Mouse (Mus musculus): ENCODE measurements around the gene Kif14.
"Not testable (repeated sequence)": the region's sequence is repeated elsewhere in the genome, so short reads cannot be mapped to it uniquely, and the experiment has no call there.

Gene Kif14

DNA sequence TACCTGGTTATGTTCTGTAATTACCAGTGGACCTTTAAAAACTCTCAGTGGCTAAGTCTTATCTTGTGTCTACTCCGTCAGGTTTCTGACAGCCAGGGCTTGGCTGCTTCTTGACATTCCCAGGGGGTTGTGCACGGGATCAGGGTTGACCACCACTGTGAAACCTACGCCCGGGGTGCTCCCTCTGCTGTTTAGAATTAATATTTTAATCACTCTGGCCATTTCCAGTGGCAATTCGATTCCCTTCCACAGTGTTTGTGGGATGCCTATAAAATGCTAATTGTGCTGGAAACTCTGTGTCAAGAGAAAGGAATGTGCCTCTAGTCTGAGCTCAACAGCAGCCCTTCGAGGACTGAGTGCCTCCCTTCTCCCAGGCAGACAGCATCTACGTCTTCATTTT, 89.7 kb downstream of the Kif14 start:
- no peak for DNase-seq (ENCODE audit: extremely low read depth, low read depth)

DNA sequence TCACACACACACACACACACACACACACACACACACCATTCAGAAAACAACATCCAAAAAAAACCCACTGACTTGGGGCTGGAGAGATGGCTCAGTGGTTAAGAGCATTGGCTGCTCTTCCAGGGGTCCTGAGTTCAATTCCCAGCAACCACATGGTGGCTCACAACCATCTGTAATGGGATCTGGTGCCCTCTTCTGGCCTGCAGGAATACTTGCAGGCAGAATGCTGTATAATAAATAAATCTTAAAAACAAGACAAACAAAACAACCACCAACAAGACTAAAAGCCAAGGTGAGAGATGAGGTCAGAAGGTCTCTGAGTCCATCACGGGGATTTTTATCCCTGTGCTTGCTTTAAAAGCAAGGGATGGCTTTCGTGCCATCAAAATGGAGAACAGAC, 90.5 kb downstream of the Kif14 start:
- not testable (repeated sequence) for DNase-seq (ENCODE audit: extremely low read depth, low read depth)

DNA sequence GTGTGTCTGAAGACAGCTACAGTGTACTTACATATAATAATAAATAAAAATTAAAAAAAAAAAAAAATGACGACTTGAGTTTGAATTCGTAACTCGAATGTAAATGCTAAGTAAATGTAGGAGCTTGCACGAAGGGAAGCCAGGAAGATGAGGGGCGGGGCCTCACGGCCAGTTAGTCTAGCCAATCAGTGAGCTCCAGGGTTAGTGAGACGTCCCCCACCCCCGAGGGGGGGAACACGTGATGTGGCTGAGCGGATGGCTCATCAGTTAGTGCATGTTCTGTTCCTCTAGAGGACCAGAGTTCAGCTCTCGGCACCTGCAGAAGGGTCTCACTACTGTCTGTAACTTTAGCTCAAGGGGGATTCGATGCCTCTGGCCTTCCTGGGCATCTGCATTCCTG, 91.3 kb downstream of the Kif14 start:
- DNase-seq (ENCODE audit: extremely low read depth, low read depth), result no peak

DNA sequence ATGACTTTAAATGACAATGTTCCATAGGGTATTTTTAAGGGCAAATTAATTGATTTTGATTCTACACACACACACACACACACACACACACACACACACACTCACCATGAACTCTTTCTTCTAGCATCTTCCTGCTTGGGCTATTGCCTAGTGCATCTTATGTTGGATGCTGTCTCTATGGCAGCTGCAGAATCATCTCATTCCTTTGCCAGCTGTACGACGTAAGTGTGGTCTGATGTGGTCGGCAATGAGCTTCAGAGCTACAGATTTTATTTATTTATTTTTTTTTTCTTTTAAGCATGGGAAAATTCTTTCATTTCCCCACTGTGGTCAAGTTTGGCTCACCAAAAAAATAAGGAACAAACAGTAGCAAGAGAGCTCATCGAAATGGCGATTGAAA, 92.6 kb downstream of the Kif14 start:
- no peak for DNase-seq (ENCODE audit: extremely low read depth, low read depth)

DNA sequence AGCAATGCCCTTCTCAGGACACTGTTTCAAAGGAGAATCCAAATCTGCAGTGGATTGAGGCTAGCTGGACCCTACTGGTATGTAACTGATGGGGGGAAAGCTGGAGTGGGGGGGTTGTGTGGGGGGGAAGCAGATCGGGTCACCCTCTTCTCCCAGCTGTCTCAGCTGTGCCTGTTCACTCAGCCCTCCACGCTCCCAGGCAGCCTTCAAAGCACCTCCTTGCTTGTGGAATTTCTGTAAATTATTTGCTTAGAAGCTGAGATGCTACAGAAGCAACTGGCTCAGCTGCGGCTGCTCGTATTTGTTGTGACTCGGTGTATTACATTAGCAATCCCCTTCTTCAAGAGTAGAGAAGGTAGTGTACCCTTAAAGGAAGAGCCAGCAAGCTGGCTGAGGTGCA, 93.1 kb downstream of the Kif14 start:
- no peak for DNase-seq (ENCODE audit: extremely low read depth, low read depth)

DNA sequence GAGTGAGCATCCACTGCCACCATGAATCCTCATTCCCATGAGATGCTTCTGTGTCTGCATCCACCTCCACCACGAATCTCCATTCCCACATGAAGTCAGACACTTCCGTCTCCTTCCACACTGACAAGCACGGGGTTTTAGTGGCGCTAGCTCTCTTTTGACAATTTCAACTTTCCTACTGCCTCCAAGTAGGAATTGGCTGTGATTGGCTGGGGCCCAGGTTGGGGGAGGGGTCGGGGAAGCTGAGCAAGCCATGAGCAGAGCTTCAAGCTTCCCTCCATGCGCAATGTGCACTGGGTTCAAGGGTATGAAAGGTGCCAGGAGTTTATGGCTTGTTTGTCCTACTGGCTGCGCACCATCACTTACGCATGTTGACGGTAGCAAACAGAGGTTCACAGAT, 93.6 kb downstream of the Kif14 start:
- no peak for DNase-seq (ENCODE audit: extremely low read depth, low read depth)

DNA sequence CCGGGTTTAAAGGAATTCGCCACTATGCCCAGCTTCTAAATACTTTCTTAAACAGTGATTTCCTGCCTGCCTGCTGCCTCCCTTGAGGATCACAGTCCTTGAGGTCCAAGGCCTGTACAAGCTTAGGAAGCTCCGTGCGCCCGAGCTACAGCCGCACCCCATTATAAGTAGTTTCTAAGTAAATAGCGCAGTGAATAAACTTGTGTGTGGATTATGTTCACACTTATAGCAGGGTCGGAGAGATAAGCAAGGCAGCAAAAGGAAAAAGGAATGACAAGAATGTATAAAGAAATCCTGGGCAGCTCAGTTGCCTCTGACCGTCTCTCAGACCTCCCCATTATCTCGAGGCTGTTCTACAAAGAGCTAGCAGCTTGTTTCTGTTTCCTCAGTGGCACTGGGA, 95.7 kb downstream of the Kif14 start:
- DNase-seq (ENCODE audit: extremely low read depth, low read depth), result no peak

DNA sequence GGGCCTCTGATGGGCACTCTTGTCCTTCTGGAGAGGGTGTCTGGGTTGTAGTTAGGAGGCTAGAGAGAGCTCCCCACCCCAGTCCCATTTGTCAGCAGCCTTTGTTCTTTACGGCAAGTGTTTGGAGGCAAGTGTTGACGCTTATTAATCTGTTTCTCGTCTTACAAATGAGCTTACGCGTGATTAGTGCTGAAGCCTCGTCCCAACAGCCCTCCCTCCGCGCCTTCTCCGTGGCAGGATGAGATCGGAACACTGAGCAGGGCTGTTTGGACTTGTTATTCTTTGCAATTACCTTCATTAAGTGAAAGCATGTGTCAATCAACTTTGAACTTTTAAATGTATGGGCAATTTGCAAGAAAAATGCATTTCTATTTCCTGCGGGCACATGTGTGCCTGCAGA, 97.0 kb downstream of the Kif14 start:
- no peak for DNase-seq (ENCODE audit: extremely low read depth, low read depth)

DNA sequence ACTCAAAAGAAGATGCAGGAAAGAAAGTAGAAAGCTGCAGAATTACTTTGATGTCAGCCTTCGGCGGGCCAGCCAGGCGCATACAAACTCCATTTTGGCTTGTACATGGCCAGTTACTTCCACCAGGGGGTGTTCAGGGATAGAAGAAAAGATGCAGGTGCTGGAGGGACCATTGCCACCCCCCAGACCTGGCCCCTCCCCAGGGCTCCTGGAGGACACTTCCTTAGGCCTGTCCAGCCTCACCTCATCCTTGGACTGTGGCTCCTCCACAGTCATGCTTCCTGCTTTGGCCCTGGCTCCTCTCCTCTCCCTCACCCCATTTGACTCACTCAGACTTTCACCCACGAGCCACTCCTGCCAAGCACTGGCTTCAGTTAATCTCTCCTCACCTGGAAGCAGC, 98.8 kb downstream of the Kif14 start:
- no peak for DNase-seq (ENCODE audit: extremely low read depth, low read depth)

DNA sequence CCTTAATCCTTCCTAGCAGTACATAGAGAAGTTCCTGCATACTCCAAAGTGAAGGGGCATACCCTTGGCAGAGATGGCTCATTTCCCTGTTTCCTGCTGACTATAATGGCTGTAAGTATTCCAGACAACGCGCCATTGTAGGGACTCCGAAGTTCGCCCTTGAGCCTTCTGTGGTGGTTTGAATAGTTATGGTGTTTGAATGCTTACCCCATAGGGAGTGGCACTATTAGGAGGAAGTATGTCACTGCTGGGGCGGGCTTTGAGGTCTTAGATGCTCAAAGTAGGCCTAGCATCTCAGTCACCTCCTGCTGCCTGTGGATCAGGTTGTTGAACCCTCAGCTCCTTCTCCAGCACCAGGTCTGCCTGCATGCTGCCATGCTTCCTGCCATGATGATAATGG, 100.2 kb downstream of the Kif14 start:
- no peak for DNase-seq (ENCODE audit: extremely low read depth, low read depth)

DNA sequence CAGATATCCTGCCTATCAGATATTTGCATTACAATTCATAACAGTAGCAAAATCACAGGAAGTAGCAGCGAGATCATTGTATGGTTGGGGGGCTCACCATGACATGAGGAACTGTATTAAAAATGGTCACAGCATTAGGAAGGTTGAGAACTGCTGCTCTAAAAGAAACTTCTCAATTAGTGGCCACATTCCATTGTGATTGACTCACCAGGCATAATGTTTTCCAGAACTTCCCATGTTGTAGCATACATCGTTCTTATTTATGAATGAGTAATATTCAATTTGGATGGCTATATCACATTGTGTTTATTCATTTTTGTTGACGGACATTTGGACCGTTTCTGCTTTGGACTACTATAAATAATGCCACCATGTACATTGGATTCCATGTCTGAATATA, 101.5 kb downstream of the Kif14 start:
- no peak for DNase-seq (ENCODE audit: extremely low read depth, low read depth)

DNA sequence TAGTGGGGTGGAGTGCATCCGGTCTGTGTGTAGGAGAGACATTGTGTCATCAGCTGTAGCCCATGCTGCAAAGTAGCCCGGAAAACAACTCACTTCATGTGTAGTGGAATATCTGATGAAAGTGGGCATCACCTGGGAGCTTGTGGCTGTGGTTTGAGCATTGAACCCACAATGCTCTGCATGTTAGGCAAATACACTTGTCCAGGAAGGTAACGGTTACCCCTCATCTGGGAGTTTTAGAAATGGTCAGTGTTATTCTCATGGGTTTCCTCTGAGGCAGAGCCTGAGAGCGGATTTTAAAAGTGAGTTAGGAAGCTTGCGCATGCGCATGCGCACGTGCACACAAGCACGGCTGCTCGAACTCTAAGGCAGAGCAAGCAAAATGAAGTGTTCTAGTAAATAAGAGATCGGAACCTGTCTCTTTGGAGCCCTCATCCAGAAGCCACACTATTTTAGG, 102.6 kb downstream of the Kif14 start:
- DNase-seq (ENCODE audit: extremely low read depth, low read depth), result no peak

DNA sequence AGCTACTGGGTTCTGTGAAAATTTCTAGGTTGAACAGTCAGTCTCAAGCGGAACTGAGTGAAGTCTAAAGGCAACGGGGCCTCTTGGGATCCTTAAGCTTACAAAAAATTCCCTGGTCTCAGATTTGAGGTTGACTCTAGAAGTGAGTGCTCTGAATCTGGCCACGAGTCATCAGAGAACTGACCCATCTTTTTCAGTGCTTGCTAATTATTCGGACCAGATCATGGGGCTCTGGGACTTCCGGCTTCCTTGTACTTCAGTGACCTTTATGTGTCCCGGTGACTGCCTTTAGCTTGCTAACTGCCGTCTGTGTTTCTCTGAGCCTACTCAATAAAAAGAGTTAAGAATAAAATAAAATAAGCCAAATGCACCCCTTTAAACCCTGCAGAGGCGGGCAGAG, 103.1 kb downstream of the Kif14 start:
- no peak for DNase-seq (ENCODE audit: extremely low read depth, low read depth)

DNA sequence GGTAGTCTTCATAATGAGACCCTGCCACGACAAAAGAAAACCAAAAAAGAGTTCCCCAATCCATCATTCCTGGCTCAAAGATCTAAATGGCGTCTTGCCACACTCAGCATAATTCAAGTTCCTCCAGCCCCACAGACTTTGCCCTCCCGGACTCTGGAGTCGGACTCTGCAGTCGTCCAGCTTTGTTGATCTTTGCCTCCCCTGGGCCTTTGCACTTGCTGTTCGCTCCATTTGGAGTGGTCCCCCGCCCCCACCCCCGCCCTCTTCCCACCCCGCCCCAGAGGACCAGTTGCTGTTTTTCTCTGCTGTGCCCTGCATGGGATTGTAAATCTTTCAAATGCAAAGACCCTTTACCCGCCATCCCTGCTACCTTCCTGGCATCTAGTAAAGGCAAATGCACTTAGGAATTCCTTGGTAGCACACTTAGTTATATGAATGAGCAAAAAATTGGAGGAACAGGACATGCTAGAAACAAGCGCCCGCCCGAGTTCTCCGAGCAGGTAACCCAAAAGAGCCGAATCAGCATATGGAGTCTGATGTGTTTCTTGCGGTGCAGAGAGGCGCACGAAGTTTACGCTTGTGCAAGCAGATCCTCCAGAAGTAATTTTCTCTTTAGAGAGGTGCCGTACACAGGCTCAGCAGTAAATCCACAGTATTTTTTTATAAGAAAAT, 103.6 kb downstream of the Kif14 start:
- no peak for DNase-seq (ENCODE audit: extremely low read depth, low read depth)

DNA sequence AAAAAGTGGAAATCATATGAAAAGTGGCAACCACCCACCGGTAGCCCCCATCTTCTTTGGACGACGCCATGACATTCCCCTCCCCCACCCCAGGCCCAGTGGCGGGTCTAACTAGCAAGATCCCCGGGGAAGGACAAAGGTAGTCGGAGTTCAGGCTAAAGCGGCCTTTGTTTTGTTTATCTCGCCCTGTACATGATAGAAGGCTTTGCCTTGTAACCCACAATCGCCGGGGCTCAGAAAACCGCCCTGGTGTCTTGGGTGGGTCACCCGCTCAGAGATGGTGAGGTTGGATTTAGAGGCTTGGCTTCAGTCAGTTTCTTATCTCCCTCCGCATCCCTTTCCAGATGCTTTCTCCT, 104.1 kb downstream of the Kif14 start:
- no peak for DNase-seq (ENCODE audit: extremely low read depth, low read depth)

DNA sequence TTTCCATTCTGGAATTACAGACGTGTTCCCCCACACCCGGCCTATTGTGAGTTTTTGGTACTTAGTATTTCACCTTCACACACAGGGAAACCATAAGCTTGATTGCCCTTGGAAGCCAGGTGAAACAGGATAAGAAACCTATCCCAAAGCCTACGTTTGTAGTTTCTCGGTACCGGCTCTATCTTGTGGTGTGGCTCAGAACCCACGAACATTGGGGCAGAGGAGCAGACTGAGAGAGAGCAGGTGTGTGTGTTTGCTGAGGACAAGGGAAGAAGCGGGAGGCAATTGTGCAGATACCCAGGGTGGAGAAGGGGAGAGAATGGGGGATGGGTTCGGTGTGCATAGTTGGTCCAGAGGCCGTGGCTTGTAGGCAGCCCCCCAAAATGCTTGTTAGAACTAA, 104.8 kb downstream of the Kif14 start:
- DNase-seq (ENCODE audit: extremely low read depth, low read depth), result no peak

DNA sequence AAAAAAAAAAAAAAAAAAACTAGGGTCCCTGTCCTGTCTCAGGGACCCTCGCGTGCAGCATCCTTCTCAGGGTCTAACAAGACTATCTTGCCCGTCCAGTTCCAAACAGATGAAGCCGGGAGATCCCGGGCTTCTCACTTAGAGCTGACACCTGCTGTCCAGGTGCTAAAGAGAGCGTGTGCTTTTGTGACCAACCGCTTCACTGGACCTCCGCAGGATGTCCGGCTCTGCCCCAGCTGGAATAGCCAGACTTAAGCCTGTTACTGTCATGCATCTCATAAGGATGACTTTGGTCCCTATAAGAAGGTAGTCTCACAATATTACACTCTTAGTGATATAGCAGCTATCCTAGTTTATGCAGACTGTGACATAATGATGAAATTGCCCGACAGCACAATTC, 105.4 kb downstream of the Kif14 start:
- DNase-seq (ENCODE audit: extremely low read depth, low read depth), result no peak

DNA sequence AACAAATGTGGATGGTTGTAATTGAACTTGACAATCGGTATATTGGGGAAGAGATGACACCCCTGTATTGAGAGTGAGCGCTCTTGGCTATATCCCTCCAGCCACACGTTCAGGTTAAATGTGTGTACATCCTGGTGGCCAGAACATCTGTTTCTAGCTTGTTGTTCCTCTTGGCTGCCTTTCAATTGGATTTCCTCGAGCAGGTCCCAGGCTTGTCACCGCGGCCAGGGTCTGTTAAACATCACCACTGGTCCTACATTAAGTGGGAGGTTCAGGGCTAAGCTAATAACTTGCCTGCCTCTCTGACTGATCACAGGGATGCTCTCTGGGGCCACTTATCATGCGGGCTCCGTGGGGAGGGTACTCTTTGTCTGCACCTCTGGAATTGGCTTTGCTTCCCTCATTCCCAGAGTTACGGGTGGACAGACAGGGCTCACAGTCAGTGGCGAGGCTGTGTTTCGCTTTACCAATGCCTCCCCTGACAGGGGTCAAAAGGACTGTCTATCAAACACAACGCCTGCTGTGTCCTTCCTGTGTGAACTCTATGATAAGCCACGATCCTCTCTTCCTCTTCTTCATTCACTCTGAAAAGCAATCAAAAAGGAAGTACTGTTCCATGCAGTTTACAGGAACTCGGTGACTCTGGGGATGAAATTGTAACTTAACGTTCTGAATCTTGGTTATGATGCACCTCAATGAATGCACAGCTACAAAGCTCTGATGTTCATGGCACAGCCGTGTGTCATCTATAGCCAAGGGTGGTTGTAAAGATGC, 111.9 kb downstream of the Kif14 start:
- DNase-seq (ENCODE audit: extremely low read depth, low read depth), result peak; percentile 85

DNA sequence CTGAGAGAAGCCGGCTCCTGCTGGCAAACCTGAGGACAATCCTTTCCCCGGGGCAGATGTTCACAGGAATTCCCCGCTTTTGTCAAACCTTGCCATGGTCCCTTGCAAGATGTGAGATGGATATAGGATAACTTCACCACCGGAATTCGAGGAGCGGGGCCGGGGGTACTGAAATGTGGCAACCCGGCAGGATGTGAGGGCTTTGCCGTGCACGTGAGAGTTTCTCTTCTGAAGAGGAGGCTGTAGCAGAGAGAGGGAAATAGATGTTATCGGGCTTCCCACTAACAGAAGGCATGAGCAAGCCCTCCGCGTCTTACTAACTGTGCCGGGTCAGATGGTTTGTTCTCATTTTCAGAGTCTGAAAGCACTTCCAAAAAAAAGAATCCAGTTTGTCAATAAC, 113.2 kb downstream of the Kif14 start:
- DNase-seq (ENCODE audit: extremely low read depth, low read depth), result peak; percentile 58

DNA sequence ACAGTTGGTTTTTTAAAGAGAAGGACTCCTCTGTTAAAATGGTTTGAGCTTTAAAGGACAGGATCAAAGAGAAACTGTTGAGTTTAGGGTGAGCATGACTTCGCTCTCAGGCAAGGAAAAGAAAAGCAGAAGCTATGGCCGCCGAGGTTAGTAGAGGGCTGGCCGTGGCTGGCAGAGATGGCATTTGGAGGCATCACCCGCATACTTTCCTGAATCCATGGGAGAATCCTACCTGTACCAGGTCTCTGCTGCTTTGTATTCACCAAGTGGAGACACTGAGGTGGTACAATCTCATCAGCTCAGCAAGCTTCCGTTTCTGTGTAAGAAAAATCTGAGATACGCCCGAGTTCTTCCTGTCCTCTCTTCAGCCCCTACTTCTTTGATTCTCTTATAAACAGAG, 114.1 kb downstream of the Kif14 start:
- no peak for DNase-seq (ENCODE audit: extremely low read depth, low read depth)

Data from MEL-GATA-1-ER (cell line).